Mouse (Mus musculus) embryonic facial prominence, embryonic 10.5 days (tissue): ENCODE measurements around the gene Ripor1. TPM values are rescaled to one million over a fixed set of nuclear protein-coding genes. Genes with fewer than 3 reads are reported as not detected.
A peak's percentile ranks its signal among the peaks of the same experiment; 100 is the strongest.

Source experiments
- DNase-seq: peaks from one replicate; pipeline ENCODE4 v3.0.0-alpha.2; 2017; ENCODE audit warnings: low spot score
- H3K27ac ChIP-seq: fragments of 300-500 bp; sonication (generic); replicated peaks from 2 replicates; pipeline ENCODE4 v1.5.1; 2016; ENCODE audit warnings: mild to moderate bottlenecking
- H3K27me3 ChIP-seq: fragments of 300-500 bp; sonication (generic); replicated peaks from 2 replicates; pipeline ENCODE4 v1.6.1; 2016; ENCODE audit warnings: low read depth, mild to moderate bottlenecking; ENCODE audit not compliant: poor library complexity, severe bottlenecking
- H3K36me3 ChIP-seq: fragments of 300-500 bp; sonication (generic); replicated peaks from 2 replicates; pipeline ENCODE4 v1.6.1; 2016; ENCODE audit warnings: mild to moderate bottlenecking, moderate library complexity
- H3K4me1 ChIP-seq: fragments of 300-500 bp; sonication (generic); 2 replicates; pipeline ENCODE4 v1.6.1; 2016
- H3K4me3 ChIP-seq: fragments of 300-500 bp; sonication (generic); 2 replicates; pipeline ENCODE4 v1.5.1; 2016; ENCODE audit warnings: mild to moderate bottlenecking, moderate library complexity
- H3K9me3 ChIP-seq: fragments of 300-500 bp; sonication (generic); 2 replicates; pipeline ENCODE4 v1.6.1; 2016; ENCODE audit warnings: mild to moderate bottlenecking
- WGBS: fragments of 180-500 bp; shearing (Covaris S2); methylation state at CpG from one replicate; pipeline ENCODE4 v1.1.7; 2016; 5-methylcytosine and 5-hydroxymethylcytosine counted together
- polyA plus RNA-seq: library from polyadenylated mRNA; unstranded; fragments of >200 nt; fragmentation: Nextera tagmentation; extraction: Ambion mirVana; gene quantifications from 2 replicates; pipeline ENCODE4 v1.2.1, GENCODE M21; 2016

Ripor1 gene
- polyA plus RNA-seq, 1 experiment from 2014 or later = 13.5 TPM

- Histone ChIP-seq H3K27ac (peak overlapping the region; percentile 27), H3K9me3 (no peaks in the 10 kb centered on the region), H3K4me1 (peaks cover 44% of the 10 kb centered on the region), H3K4me3 (peak overlapping the region; percentile 27), H3K36me3 (peaks cover 59% of the 10 kb centered on the region), H3K27me3 (no peaks in the 10 kb centered on the region)
- DNase-seq = peak; percentile 94
- 1% methylated on average over 8 of the region's 8 CpGs for WGBS
These were observed 17.4 kb downstream of the Ripor1 start for GRCm38 (mm10) chr8:105622421-105622920.

GRCm38 (mm10) chr8:105623118-105623517 is 18.1 kb downstream of the Ripor1 start:
- peak; percentile 64 for DNase-seq
- H3K27ac ChIP-seq = peak overlapping the region; percentile 27; the same call in 1 of the 2 replicates
- no peaks in the 10 kb centered on the region for H3K27me3 ChIP-seq
- peaks cover 44% of the 10 kb centered on the region for H3K4me1 ChIP-seq
- WGBS = 21% methylated on average over 5 of the region's 5 CpGs
- peaks cover 52% of the 10 kb centered on the region for H3K36me3 ChIP-seq
- H3K4me3 ChIP-seq = peak overlapping the region; percentile 27
- no peaks in the 10 kb centered on the region for H3K9me3 ChIP-seq

- Histone ChIP-seq H3K9me3 (no peaks in the 10 kb centered on the region), H3K4me3 (peak overlapping the region; percentile 11; the same call in 1 of the 2 replicates), H3K27ac (peak overlapping the region; percentile 27), H3K27me3 (no peaks in the 10 kb centered on the region), H3K4me1 (peaks cover 44% of the 10 kb centered on the region), H3K36me3 (peaks cover 46% of the 10 kb centered on the region)
- WGBS = 58% methylated on average over 7 of the region's 7 CpGs
- DNase-seq = no peak
These were observed 18.7 kb downstream of the Ripor1 start for GRCm38 (mm10) chr8:105623679-105624245.

- peaks cover 39% of the 10 kb centered on the region for H3K36me3 ChIP-seq
- peaks cover 44% of the 10 kb centered on the region for H3K4me1 ChIP-seq
- 64% methylated on average over 3 of the region's 3 CpGs for WGBS
- H3K27ac ChIP-seq = peak overlapping the region; percentile 27
- DNase-seq = no peak
- no peak overlapping the region for H3K4me3 ChIP-seq
- H3K9me3 ChIP-seq = no peaks in the 10 kb centered on the region
- H3K27me3 ChIP-seq = no peaks in the 10 kb centered on the region
These were observed 19.3 kb downstream of the Ripor1 start for GRCm38 (mm10) chr8:105624401-105624800.

GRCm38 (mm10) chr8:105624831-105625230 is 19.8 kb downstream of the Ripor1 start:
- peaks cover 35% of the 10 kb centered on the region for H3K36me3 ChIP-seq
- no peaks in the 10 kb centered on the region for H3K9me3 ChIP-seq
- no peaks in the 10 kb centered on the region for H3K27me3 ChIP-seq
- H3K27ac ChIP-seq = peak overlapping the region; percentile 27
- peak; percentile 39 for DNase-seq
- H3K4me1 ChIP-seq = peaks cover 44% of the 10 kb centered on the region
- 62% methylated on average over 1 of the region's 1 CpGs for WGBS
- H3K4me3 ChIP-seq = no peak overlapping the region

GRCm38 (mm10) chr8:105626086-105626485 is 21.0 kb downstream of the Ripor1 start:
- Histone ChIP-seq H3K4me1 (peaks cover 44% of the 10 kb centered on the region), H3K27ac (no peak overlapping the region), H3K9me3 (no peaks in the 10 kb centered on the region), H3K27me3 (no peaks in the 10 kb centered on the region), H3K4me3 (no peak overlapping the region), H3K36me3 (peaks cover 25% of the 10 kb centered on the region)
- DNase-seq = no peak
- WGBS = 92% methylated on average over 1 of the region's 1 CpGs

- no peak for DNase-seq
- Histone ChIP-seq H3K36me3 (peaks cover 8% of the 10 kb centered on the region), H3K27ac (no peak overlapping the region), H3K27me3 (no peaks in the 10 kb centered on the region), H3K4me1 (peaks cover 15% of the 10 kb centered on the region), H3K4me3 (no peak overlapping the region), H3K9me3 (no peaks in the 10 kb centered on the region)
- WGBS = 91% methylated on average over 4 of the region's 4 CpGs
These were observed 24.3 kb downstream of the Ripor1 start for GRCm38 (mm10) chr8:105629337-105629736.

GRCm38 (mm10) chr8:105634771-105635458 is 29.9 kb downstream of the Ripor1 start:
- H3K9me3 ChIP-seq = no peaks in the 10 kb centered on the region
- peaks cover 29% of the 10 kb centered on the region for H3K4me1 ChIP-seq
- 88% methylated on average over 2 of the region's 2 CpGs for WGBS
- no peaks in the 10 kb centered on the region for H3K27me3 ChIP-seq
- peak overlapping the region; percentile 100; the same call in 1 of the 2 replicates for H3K27ac ChIP-seq
- peaks cover 19% of the 10 kb centered on the region for H3K36me3 ChIP-seq
- H3K4me3 ChIP-seq = peak overlapping the region; percentile 96
- no peak for DNase-seq

GRCm38 (mm10) chr8:105635481-105635880 is 30.4 kb downstream of the Ripor1 start:
- H3K36me3 ChIP-seq = peaks cover 22% of the 10 kb centered on the region
- H3K27me3 ChIP-seq = no peaks in the 10 kb centered on the region
- H3K4me3 ChIP-seq = peak overlapping the region; percentile 96
- 3% methylated on average over 11 of the region's 11 CpGs for WGBS
- H3K9me3 ChIP-seq = no peaks in the 10 kb centered on the region
- DNase-seq = no peak
- peaks cover 29% of the 10 kb centered on the region for H3K4me1 ChIP-seq
- H3K27ac ChIP-seq = peak overlapping the region; percentile 100

- H3K4me1 ChIP-seq = peaks cover 29% of the 10 kb centered on the region
- H3K36me3 ChIP-seq = peaks cover 21% of the 10 kb centered on the region
- no peaks in the 10 kb centered on the region for H3K27me3 ChIP-seq
- peak; percentile 98 for DNase-seq
- H3K9me3 ChIP-seq = no peaks in the 10 kb centered on the region
- 2% methylated on average over 126 of the region's 126 CpGs for WGBS
- peak within 1 kb of the TSS; percentile 96 for H3K4me3 ChIP-seq
- H3K27ac ChIP-seq = peak within 1 kb of the TSS; percentile 100
These were observed 31.2 kb downstream of the Ripor1 start, which contains the start of gene Ctcf for GRCm38 (mm10) chr8:105636018-105636962. Gene Ctcf (plus strand): TSS chr8:105636568.

- Histone ChIP-seq H3K9me3 (no peaks in the 10 kb centered on the region), H3K27ac (peak within 1 kb of the TSS; percentile 100), H3K27me3 (no peaks in the 10 kb centered on the region), H3K4me3 (peak within 1 kb of the TSS; percentile 96), H3K36me3 (peaks cover 17% of the 10 kb centered on the region), H3K4me1 (peaks cover 29% of the 10 kb centered on the region)
- under 1% methylated on average over 63 of the region's 63 CpGs for WGBS
- no peak for DNase-seq
These were observed 32.0 kb downstream of the Ripor1 start, which contains the start of gene Agrp for GRCm38 (mm10) chr8:105636963-105637510. Gene Agrp (minus strand): TSS chr8:105637393.

- no peaks in the 10 kb centered on the region for H3K27me3 ChIP-seq
- peak overlapping the region; percentile 100 for H3K27ac ChIP-seq
- H3K9me3 ChIP-seq = no peaks in the 10 kb centered on the region
- peaks cover 20% of the 10 kb centered on the region for H3K36me3 ChIP-seq
- WGBS = under 1% methylated on average over 11 of the region's 11 CpGs
- H3K4me1 ChIP-seq = peaks cover 29% of the 10 kb centered on the region
- DNase-seq = peak; percentile 45
- peak overlapping the region; percentile 96 for H3K4me3 ChIP-seq
These were observed 32.6 kb downstream of the Ripor1 start for GRCm38 (mm10) chr8:105637601-105638041.
